Mouse (Mus musculus) brown adipose tissue, adult 24 weeks (tissue): ENCODE data around the gene Etaa1. TPM values are rescaled to one million over a fixed set of nuclear protein-coding genes. Genes with fewer than 3 reads are reported as not detected.
"Not testable (repeated sequence)": the region's sequence is repeated elsewhere in the genome, so short reads cannot be mapped to it uniquely, and the experiment has no call there.

Source experiments
- H3K27ac ChIP-seq: fragments of 200-500 bp; replicated peaks from 2 replicates; pipeline ENCODE4 v1.5.1; 2012; ENCODE audit warnings: low read depth, mild to moderate bottlenecking, low read length
- H3K4me1 ChIP-seq: fragments of 200-500 bp; 2 replicates; pipeline ENCODE4 v1.6.1; 2012; ENCODE audit warnings: low read length, mixed read lengths; ENCODE audit not compliant: control insufficient read depth, insufficient read depth, insufficient read length
- H3K4me3 ChIP-seq: fragments of 200-500 bp; 2 replicates; pipeline ENCODE4 v1.5.1; 2012; ENCODE audit warnings: low read depth, mild to moderate bottlenecking, low read length, moderate library complexity; ENCODE audit not compliant: insufficient read depth
- polyA plus RNA-seq: library from polyadenylated mRNA; stranded (reverse); fragments of >200 nt; gene quantifications from 2 replicates; pipeline ENCODE4 v1.2.4, GENCODE M21; 2012; ENCODE audit not compliant: missing spikeins, insufficient read depth, insufficient read length

Gene Etaa1
- polyA plus RNA-seq = 1.6 and 2.3 TPM in 2 replicates

GRCm38 (mm10) chr11:17953231-17954134, at the start of gene Etaa1:
TSS of gene Etaa1 (minus strand) at chr11:17953875.
- H3K4me1 ChIP-seq = no peaks in the 10 kb centered on the region
- H3K27ac ChIP-seq = no peak within 1 kb of the TSS; the same call in 1 of the 2 replicates
- peak within 1 kb of the TSS; percentile 97 for H3K4me3 ChIP-seq

DNA sequence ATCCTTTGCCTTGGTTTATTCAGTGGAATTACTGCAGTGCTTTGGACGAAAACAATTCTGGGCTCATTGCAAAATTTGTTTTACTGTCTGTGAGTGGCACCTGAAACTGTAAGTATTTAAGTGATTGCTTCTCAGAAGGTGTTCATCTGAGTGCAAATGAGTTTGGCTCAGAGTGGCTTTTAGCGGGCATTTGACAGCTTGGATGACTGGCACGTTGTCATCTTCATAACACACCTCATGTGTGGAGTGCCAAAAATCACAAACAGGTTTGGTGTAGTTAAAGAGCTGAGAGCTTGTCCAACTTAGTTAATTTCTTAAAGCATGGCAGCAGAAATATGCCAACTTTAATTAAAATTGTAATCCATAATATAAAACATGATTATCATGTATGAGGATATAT, 40.5 kb upstream of the Etaa1 start:
- Histone ChIP-seq H3K4me1 (no peaks in the 10 kb centered on the region), H3K27ac (no peak overlapping the region), H3K4me3 (no peak overlapping the region)

DNA sequence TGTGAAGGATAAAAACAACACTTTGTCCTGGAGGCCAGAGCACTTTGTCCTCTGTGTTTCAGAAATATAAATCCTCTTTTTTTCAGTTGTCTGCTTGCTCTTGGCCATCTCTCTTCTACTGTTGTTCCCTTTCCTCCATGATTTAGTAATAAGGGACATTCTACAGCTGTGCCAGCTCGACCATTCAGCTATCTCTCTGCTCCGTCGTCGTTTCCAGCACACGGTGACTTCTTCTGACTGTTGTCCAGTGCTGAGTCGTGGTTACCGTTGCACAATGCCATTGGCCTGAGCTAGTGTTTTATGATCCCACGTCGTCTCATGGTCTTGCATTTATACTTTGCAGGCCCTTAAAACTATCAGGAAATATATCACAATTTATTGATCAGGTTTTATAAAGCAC, 38.6 kb upstream of the Etaa1 start:
- no peaks in the 10 kb centered on the region for H3K4me1 ChIP-seq
- H3K4me3 ChIP-seq = no peak overlapping the region
- H3K27ac ChIP-seq = no peak overlapping the region

DNA sequence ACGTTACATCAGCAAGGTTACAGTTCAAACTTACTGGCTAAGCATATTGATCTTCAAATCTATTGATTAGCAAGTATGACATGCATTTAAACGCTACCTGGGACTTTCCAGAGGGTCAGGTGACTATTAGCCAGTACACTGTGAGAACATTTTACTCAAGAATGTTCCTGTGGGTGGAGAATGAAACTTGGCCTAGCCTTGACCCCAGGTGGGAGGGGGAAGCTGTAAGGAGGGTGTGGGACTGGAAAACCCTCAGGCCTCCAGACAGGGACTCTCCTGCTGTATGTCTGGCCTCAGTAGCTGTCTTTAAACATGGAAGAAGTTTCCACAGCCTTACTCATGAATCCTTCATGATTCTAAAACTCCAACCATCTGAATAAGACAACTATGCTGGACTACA, 29.7 kb upstream of the Etaa1 start:
- H3K27ac ChIP-seq = no peak overlapping the region
- H3K4me1 ChIP-seq = no peaks in the 10 kb centered on the region
- H3K4me3 ChIP-seq = no peak overlapping the region

GRCm38 (mm10) chr11:17981246-17981645, 27.6 kb upstream of the Etaa1 start:
- H3K4me3 ChIP-seq = no peak overlapping the region
- H3K4me1 ChIP-seq = no peaks in the 10 kb centered on the region
- no peak overlapping the region for H3K27ac ChIP-seq

DNA sequence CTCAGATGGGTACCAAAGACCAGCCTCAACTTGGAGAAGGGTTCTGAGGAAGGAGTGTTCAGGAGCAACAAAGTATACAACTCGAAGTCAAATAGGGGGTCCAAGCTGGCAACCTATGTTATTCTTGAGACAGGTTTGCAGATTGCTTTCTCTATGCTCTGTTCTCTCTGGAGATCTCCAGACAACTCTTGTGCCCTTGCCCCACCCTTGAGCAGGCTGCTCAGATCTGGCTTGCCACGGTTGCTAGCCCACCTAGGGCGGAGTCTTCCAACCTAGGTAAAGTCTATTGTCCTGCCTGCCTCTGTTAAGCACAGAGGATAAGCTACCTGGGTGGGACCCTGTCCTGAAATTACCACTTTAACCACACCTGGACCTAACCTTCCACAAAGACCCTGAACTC, 21.9 kb upstream of the Etaa1 start:
- Histone ChIP-seq H3K4me1 (no peaks in the 10 kb centered on the region), H3K27ac (no peak overlapping the region), H3K4me3 (no peak overlapping the region)

DNA sequence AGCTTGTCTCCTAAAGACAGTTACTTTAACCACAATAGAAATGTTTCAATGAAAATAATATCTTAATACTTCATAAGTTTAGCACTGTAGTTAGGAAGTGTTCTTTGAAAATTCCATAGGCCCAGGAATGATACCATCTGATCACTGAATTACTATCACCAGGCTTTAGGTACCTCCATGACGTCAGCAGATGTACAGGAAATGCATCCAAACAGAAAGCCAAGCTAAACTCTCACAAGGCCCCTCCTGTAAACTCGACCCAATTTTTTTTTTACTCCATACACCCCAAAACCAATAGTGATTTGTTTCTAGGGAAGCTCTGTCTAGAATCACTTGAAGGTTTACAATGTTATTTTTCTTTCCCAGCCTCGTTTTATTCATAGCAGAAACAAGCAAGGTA, 884 bp downstream of the Etaa1 start:
- H3K27ac ChIP-seq = no peak overlapping the region; the same call in 1 of the 2 replicates
- H3K4me1 ChIP-seq = no peaks in the 10 kb centered on the region
- H3K4me3 ChIP-seq = peak overlapping the region; percentile 97

GRCm38 (mm10) chr11:17951336-17951735, 2.3 kb downstream of the Etaa1 start:
- Histone ChIP-seq H3K27ac (no peak overlapping the region), H3K4me1 (no peaks in the 10 kb centered on the region), H3K4me3 (no peak overlapping the region)

DNA sequence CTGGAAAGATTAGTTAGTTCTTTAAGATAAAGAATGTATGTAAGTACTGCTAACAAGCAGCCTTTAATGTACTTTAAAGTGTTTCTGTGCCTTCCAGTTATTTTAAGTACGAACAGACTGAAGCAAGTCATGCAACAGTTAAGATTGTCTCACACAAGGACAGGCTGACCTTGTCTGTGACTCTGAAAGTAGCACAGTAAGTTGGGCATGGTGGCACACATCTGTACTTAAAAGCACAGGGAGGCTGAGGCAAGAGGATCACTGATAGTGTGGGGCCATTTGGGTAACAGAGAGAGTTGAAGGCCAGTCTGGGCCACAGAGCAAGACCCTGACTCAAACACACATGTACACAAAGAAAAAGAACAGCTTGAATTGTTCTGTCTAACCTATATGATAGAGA, 14.5 kb downstream of the Etaa1 start:
- no peak overlapping the region for H3K4me3 ChIP-seq
- no peak overlapping the region for H3K27ac ChIP-seq
- no peaks in the 10 kb centered on the region for H3K4me1 ChIP-seq

DNA sequence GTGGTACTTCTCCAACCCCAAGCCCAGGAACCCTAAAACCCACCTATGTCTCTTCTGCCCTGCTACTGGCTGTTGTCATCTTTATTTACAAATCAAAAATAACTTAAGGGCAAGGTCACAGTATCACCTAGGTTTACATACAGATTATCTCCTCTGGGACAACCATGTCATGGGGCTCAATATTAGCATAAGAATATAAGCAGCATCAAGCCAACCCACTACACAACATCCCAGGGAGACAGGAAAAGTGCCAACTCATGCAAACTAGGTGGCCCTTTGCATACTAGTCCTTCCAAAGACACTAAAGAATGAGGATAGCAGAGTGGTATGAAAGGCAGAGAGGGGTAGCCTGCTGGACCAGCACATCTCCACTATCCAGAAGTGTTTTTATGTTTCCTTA, 15.7 kb downstream of the Etaa1 start:
- H3K4me3 ChIP-seq = no peak overlapping the region
- no peaks in the 10 kb centered on the region for H3K4me1 ChIP-seq
- no peak overlapping the region for H3K27ac ChIP-seq

GRCm38 (mm10) chr11:17917905-17918304, 35.8 kb downstream of the Etaa1 start:
- no peak overlapping the region for H3K4me3 ChIP-seq
- H3K27ac ChIP-seq = no peak overlapping the region
- H3K4me1 ChIP-seq = no peaks in the 10 kb centered on the region

- H3K4me1 ChIP-seq = no peaks in the 10 kb centered on the region
- H3K27ac ChIP-seq = no peak overlapping the region
- no peak overlapping the region for H3K4me3 ChIP-seq
Observed at GRCm38 (mm10) chr11:17917101-17917500, 36.6 kb downstream of the Etaa1 start.

DNA sequence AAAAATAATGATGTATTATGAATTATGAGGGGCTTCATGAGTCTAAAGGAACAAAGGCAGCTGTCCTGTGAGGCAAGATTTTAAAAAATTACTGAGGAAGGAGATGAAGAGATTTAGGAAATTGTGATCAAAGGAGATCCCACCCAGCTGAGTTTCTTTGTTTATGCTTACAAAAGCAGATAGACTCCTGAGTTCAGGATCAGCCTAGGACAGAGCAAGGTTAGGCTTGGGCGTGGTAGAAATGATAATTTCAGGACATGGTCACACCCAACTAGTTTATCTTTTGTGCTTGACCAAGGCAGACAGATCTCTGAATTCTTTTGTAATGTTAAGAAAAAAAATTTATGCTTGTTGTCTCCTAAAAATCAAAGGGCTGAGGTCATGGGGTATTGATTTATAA, 37.2 kb downstream of the Etaa1 start:
- Histone ChIP-seq H3K4me1 (no peaks in the 10 kb centered on the region), H3K4me3 (no peak overlapping the region), H3K27ac (no peak overlapping the region)

- H3K4me3 ChIP-seq, H3K4me1 ChIP-seq, H3K27ac ChIP-seq: not testable (repeated sequence)
Observed at GRCm38 (mm10) chr11:17900996-17901395, 52.7 kb downstream of the Etaa1 start.
